Mouse (Mus musculus) liver, adult 2 months (tissue): ENCODE data around the gene Kcnk13.

Experiments
- CTCF ChIP-seq: fragments of 200-500 bp; IDR thresholded peaks from 2 replicates; pipeline ENCODE4 v1.5.1; 2011; ENCODE audit warnings: low read depth, low read length, control low read depth
- POLR2A ChIP-seq: fragments of 200-500 bp; IDR thresholded peaks from 2 replicates; pipeline ENCODE4 v1.6.1; 2011; ENCODE audit warnings: low read length, control low read depth; ENCODE audit not compliant: insufficient read depth; ENCODE audit errors: extremely low read depth

DNA sequence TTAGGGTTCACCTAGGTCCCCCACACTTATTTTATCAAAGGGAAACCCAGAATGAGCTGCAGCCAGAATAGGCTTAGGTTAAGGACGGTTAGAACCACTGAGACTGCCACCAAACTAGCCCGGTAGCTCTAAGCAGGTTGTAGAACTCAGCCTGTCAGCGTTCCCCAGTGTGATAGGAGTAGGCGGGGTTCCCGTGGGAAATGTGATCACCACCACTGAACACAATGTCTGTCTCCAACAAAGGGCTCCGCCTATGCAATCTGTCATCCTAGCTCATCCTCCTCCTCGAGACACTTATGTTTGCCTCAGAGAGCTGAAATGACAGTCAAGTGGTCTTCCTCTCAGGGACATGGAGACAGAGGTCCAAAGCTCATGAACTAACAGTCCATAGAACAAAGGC, 86.3 kb downstream of the Kcnk13 start:
- TF ChIP-seq POLR2A (no peak), CTCF (no peak)
